Mouse (Mus musculus) testis, postnatal 10 days (tissue): ENCODE data around the gene Apoa2.

Source experiments
- DNase-seq: peaks from one replicate; pipeline ENCODE4 v3.0.0; 2021; ENCODE audit warnings: low spot score

Gene Apoa2

DNA sequence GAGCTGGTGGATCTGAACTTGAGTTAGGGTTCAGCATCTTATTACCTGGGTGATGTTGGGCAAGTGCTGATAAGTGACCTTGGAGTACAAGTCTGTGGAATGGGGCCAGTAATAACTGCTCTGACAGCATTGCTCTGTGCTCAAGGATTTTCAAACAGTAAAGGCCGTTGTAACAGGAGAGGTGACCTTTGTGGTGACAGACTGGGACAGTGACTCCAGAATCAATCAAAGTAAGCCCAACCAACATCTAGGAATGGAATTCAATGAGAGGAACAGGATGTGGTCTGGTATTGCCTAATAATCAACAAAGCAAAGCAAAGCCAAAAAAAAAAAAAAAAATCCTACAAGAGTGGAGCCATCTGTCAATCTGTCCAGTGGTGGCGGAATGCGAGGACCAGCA is 35.5 kb downstream of the Apoa2 start:
- no peak for DNase-seq

DNA sequence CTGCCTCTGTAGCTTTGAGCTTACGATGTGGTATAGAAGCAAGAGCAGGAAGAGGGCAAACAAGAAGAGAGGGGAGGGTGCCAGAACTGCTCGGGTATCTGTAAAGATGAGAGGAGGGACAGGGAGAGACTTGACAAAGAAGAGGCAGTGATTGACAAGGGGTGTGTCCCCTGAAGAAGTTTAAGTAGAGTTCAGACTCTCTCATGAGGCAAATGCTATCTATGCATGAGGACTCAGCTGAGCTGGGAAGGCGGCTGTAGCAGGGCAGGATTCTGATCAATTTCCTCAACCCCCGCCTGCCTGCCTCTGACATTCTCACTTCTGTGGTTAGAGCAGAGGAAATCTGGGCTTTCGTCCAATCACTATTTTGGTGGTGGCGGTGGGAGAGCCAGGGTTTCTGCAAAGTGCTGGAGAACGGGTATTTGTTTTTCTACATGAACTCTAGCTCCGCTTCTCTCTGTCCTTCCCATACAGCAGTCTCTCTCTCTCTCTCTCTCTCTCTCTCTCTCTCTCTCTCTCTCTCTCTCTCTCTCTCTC is 37.8 kb downstream of the Apoa2 start:
- DNase-seq, result no peak

DNA sequence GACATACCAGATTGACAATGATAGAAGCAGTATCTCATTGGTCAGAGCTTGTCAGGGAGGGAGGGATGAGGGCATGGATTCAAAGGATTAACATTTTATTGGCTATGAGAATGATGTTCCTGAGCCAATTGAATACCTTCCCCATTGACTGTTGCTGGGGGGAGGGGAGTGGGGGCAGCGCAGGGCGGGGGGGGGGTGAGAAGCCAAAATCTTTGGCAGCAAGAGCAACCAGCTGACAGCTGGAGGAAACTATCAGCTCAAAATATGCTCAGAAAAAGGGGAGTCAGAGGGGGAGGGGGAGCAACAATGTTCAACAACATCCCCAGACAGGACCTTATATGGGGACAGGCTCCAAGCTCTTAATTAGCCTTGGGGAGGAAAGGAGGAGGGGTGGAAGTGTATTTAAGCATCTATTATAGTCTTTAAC is 38.3 kb downstream of the Apoa2 start:
- DNase-seq, result no peak

DNA sequence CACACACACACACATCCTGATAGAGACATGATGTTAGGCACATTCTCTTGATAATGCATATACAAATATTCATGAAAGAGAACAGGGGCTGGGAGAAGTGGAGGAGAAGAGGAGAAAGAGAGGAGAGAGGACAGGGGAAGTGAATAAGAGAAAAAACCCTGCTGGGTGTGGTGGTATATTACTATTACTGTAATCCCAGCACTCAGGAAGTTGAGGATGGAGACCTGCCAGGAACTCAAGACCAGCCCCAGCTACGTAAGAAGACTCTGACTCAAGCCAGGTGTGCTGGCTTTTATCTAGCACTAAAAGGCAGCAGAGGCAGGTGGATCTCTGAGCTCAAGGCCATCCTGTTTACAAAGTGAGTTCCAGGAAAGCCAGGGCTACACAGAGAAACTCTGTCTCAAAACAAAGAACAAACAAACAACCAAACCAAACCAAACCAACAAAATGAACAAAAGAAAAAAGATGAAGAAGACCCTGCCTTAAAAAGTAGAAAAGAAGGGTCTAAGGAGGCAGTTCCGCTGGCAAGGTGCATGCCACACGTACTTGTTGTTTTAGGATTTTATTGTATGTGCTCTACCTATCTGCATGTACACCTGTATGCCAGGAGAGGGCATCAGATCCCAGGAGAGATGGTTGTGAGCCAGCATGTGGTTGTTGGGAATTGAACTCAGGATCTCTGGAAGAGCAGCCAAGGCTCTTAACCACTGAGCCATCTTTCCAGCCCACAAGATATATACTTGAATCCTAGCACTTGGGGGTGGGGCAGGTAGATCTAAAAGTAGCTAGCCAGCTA is 39.0 kb downstream of the Apoa2 start:
- no peak for DNase-seq

DNA sequence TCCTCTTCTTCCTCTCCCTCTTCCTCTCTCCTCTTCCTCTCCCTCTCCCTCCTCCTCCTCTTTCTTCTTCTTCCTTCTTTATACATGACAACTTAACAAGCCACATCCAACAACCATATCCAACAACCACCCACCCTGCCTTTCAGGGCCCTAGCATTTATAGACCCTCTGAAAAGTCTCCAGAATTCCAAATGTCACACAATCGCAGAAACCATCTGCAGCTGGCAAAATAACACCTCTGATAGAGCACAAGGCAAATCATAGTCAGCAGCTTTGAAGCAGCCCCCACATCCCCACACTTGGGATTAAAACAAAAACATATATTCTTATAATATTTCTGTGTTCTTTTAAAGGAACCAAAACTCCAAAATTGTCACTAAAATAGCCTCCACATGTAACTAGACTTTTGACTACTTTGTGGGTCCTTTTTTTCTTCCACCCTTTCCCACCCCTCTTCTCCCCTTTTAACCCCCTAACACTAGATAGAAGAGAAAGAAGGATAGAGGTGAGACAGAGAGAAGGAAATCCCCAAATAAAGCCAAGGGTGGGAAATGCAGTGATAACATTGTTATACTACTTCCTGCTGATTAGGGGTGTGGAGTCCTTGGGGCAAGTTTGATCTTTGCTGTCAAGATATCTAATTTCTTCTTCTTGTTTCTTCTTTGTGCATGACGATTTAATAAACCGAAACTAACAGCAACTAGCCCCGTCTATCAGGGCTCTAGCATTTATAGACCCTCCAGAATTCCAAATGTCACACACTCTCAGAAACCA is 41.3 kb downstream of the Apoa2 start:
- no peak for DNase-seq

DNA sequence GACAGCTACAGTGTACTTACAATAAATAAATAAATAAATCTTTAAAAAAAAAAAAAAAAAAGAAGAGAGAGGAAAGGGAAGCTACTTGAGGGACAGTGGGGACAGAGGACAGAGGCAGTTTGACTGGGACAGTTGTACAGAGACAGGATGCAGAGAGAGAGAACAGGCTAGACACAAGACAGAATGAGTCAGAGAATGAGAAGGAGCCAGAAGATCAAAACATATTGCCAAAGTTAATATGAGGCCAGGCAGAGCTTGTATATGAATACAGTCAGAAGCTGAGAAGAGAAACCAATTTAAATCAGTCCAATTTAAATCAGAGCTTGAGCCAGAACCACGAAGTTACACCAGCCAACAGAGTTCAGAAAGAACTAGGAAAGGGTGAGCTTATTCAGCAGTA is 43.5 kb downstream of the Apoa2 start:
- no peak for DNase-seq

DNA sequence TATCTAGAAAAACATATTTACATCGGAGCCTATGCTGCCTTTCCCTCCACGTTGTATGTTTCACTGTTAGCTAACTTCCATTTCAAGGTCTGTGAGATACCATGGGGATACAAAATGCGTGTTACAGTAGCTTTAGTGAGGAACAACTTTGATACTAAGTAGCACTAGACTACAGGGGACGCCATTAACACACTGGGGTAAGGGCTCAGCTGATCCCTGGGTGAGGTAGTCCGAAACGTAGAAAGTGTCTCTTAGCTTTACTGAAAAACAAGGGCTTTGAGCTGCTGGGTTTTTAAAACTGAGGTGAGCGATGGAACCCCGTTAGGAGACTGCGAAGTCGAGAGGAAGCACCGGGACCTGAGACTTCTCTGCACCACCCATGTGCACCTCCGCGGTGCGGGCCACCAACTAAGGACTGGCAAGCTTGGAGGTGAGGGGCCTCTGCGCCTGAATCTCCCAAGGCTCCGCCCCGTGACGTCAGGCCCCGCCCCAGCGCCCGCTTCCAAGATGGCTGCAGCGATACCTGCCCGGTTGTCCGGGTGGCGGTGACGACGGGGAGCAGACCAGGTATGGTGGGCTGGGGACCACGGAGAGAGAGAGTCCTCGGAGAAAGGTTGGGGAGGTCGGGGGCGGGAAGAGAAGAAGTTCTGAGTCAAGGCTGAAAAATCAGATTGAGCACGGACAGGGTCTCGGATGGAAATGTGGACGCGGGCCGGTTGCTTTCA is 45.2 kb downstream of the Apoa2 start, which contains the start of gene B4galt3:
Gene B4galt3, plus strand, starts transcription at position 481 of the 725 bp plus-strand sequence.
- peak; percentile 99 for DNase-seq

DNA sequence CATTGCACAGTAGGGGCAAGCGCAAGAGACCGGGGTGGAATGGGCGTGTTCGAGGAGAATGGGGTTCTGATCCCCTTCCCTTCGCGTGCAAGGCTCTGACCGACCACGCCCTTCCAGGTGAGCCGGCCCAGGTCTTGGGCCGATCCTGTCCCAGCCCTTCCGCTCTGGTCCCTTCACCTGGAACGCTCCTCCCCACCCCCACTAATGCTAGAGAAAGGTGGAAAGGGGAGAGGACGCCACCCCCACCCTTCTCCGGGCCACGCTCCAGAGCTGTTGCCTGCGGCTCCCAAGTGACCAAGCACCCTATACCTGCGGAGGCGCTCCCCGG is 45.7 kb downstream of the Apoa2 start:
- peak; percentile 71 for DNase-seq

DNA sequence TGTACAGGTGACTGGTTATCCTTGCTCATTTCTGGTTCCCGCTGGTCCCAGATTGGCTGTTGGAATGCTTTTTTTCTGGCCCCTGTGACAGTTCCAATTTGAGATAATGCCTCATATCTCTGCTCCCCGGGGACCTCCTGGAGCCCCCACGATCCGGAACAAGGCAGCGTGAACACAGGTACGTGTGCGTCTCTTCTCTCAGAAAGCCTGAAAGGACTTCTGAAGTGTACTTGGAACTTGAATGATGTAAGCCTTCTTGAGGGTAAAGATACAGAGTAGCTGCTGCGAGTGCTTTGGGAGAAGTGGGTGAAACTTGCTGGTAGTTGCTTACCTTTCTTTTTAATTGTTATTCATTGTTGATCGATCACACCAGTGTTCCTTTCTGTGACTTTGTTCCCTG is 46.3 kb downstream of the Apoa2 start:
- no peak for DNase-seq

DNA sequence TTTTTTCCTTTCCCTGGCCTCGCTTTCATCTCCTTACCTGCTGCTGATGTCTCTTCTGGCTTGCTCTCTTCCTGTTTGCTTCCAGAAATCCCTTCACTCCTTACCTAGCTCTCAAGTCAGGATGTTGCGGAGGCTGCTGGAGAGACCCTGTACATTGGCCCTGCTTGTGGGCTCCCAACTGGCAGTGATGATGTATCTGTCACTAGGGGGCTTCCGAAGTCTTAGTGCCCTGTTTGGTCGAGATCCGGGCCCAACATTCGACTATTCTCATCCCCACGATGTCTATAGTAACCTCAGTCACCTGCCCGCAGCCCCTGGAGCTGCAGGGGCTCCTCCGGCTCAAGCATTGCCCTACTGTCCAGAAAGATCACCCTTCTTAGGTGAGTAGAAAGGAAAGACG is 46.8 kb downstream of the Apoa2 start:
- DNase-seq, result no peak

DNA sequence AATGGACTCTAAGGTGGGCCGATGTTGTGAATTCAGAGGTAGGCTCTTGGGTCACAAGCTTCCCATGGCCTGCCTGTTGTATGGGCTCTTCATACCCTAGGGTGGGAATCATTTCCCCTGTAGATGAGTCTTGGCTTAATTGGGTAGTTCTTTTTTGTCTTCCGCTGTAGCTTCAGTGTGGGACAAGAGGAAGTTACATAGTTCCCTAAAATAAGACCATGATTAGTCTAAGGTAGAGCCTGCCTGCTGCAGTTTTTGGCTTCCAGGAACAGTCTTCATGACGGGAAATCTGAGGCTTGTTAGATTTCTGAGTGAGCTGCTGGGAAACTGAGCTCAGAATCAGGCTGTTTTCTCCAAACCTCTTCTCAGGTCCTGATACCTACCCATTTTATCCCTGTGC is 47.2 kb downstream of the Apoa2 start:
- no peak for DNase-seq

DNA sequence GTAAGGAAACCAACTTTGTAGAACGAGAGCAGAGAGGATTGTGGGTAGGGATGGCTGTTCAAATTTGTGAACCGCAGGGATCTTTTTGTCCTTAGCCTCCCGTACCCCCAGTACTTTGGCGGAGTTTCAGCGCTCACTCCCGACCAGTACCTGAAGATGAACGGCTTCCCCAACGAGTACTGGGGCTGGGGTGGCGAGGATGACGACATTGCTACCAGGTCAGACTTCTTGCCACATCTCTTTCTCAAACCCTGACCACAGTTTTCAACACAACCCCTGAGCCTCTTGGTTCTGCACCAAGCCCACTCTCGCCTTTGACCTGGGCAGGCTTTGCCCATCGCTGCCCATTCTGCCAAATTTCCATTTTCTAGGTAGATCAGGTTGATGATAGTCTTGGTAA is 49.3 kb downstream of the Apoa2 start:
- no peak for DNase-seq

DNA sequence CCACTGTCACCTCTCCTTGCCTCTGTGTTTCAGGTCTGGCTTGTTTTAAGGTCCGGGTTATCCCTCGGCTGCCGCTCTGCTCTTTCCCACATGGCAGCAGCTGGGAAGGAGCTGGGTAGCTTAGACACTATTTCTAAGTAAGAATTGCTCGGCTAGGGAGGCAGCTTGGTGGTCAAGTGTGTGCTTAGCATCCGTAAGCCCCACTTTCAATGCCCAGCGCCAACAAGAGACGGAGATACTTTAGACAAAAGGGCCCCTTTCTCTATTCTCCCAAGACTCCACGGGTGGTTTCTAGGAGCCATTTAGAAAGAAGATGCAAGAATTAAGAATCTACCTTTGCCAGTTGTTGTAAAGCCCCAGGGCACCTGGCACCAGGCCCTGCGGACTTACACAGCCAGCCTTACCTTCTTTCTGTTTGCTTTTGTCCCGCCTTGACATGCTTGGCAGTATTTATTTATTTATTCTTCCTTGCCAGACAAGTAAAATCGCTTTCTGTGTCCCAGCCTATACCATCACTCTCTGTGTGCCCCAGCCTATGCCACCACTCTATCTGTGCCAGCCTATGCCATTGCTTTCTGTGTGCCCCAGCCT is 50.4 kb downstream of the Apoa2 start:
- DNase-seq, result no peak
